In the genomic region with DNA sequence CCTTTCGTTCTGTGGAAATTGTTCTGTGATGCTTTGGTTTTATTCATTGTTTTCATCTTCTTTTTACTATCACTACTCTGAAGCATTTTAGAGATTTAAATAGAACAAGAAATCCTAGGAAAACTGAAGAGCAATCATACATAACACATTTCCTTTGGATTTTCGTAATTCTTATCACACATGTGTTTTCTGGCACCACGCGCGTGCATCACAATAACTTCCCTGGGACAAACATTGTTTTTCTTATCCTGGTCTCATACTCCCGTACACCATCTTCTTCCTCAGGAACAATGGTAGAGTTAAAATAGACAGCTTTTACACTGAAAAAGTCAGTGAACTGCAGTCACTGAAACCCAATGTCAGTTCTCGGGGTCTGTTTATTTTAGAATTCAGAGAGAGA, we compare ENCODE assay signal across 29 mouse cellular contexts.
DNase-seq lines count a peak whose midpoint lies in the region; ATAC-seq and TF ChIP-seq lines count a peak whose summit lies in the region.
"Had no signal": no experiment of that assay in that cellular context is flagged by ENCODE, and none has a peak within 500 bp of the region (broad histone marks: within the 10 kb centered on the region; RNA-seq: fewer than 3 reads in every experiment).

No protein-coding gene starts in this region.

- H3K36me3 ChIP-seq in heart, embryonic 12.5 days = no peaks in the 10 kb centered on the region
- no peaks in the 10 kb centered on the region for H3K36me3 ChIP-seq in heart, embryonic 10.5 days
- no peaks in the 10 kb centered on the region for H3K36me3 ChIP-seq in thymus, adult 2 months (ENCODE audit: control insufficient read depth, insufficient read depth, low read length)
- H3K36me3 ChIP-seq: embryonic facial prominence, embryonic 10.5 days; embryonic facial prominence, embryonic 13.5 days; forebrain, embryonic 12.5 days; forebrain, embryonic 15.5 days; heart, embryonic 13.5 days; hindbrain, embryonic 10.5 days; hindbrain, embryonic 13.5 days; intestine, embryonic 15.5 days had no signal

- 73% methylated on average over 7 of the region's 7 CpGs for WGBS in heart, embryonic 12.5 days
- WGBS in heart, embryonic 10.5 days = 81% methylated on average over 7 of the region's 7 CpGs
- WGBS in thymus, adult 2 months = 93% methylated on average over 7 of the region's 7 CpGs

- H3K4me2 ChIP-seq in heart, embryonic 12.5 days = no peak overlapping the region
- H3K4me2 ChIP-seq: embryonic facial prominence, embryonic 13.5 days; forebrain, embryonic 12.5 days; forebrain, embryonic 15.5 days; heart, embryonic 13.5 days; hindbrain, embryonic 13.5 days; intestine, embryonic 15.5 days had no signal

- no peak for TF ChIP-seq POLR2A in thymus, adult 2 months (IDR thresholded peaks at IDR 0.05; ENCODE audit: control insufficient read depth, extremely low read depth, insufficient read depth, low read length, poor library complexity)

- H3K4me3 ChIP-seq in heart, embryonic 12.5 days = no peak overlapping the region
- H3K4me3 ChIP-seq in heart, embryonic 10.5 days = no peak overlapping the region
- no peak overlapping the region for H3K4me3 ChIP-seq in thymus, adult 2 months (ENCODE audit: control insufficient read depth, insufficient read depth, low read length)
- H3K4me3 ChIP-seq: embryonic facial prominence, embryonic 10.5 days; embryonic facial prominence, embryonic 13.5 days; erythroblast, embryonic 14.5 days; forebrain, embryonic 12.5 days; forebrain, embryonic 15.5 days; heart, embryonic 13.5 days; hindbrain, embryonic 10.5 days; hindbrain, embryonic 13.5 days; intestine, embryonic 15.5 days had no signal

- no peak for ATAC-seq in heart, embryonic 12.5 days (ENCODE audit: insufficient number of reproducible peaks, low FRiP score)
- ATAC-seq: forebrain, embryonic 15.5 days; hindbrain, embryonic 16.5 days; intestine, embryonic 15.5 days had no signal

- H3K27ac ChIP-seq in heart, embryonic 12.5 days (ENCODE audit: poor library complexity, severe bottlenecking) = no peak overlapping the region
- no peak overlapping the region for H3K27ac ChIP-seq in heart, embryonic 10.5 days
- no peak overlapping the region for H3K27ac ChIP-seq in thymus, adult 2 months (ENCODE audit: control insufficient read depth, insufficient read depth, low read length)
- H3K27ac ChIP-seq: embryonic facial prominence, embryonic 10.5 days; embryonic facial prominence, embryonic 13.5 days; forebrain, embryonic 12.5 days; forebrain, embryonic 15.5 days; heart, embryonic 13.5 days; hindbrain, embryonic 10.5 days; hindbrain, embryonic 13.5 days; intestine, embryonic 15.5 days had no signal

- H3K9me3 ChIP-seq in heart, embryonic 12.5 days (replicated peaks) = no peaks in the 10 kb centered on the region
- no peaks in the 10 kb centered on the region for H3K9me3 ChIP-seq in heart, embryonic 10.5 days
- H3K9me3 ChIP-seq: embryonic facial prominence, embryonic 10.5 days; embryonic facial prominence, embryonic 13.5 days; forebrain, embryonic 12.5 days; forebrain, embryonic 15.5 days; heart, embryonic 13.5 days; hindbrain, embryonic 10.5 days; hindbrain, embryonic 13.5 days; intestine, embryonic 15.5 days had no signal

- peak; percentile 91 for DNase-seq in heart, adult 11 months
- peak; percentile 42 for DNase-seq in heart, adult 8-10 months (ENCODE audit: low spot score)
- DNase-seq in heart, embryonic 10.5 days (ENCODE audit: low spot score) = no peak
- DNase-seq in heart, adult 9 months (ENCODE audit: low spot score in 2 of 2) = peak; percentile 21 to 34
- DNase-seq in heart, postnatal 14 days = peak; percentile 3 to 6
- DNase-seq in left cerebral cortex, postnatal 10 days (ENCODE audit: extremely low spot score in 1 of 2, low spot score in 2 of 2) = no peak
- no peak for DNase-seq in thymus, adult 2 months
- DNase-seq: adrenal gland, adult 2 months; adrenal gland, postnatal 14 days; B cell, adult 2 months; cerebellum, adult 11-12 months; cerebellum, adult 8-10 months; cerebellum, postnatal 10 days; cerebellum, postnatal 36 days; embryo, embryonic 11 days; gastrocnemius, postnatal 10 days; kidney, adult 11 months; kidney, adult 8-10 months had no signal

- no peaks in the 10 kb centered on the region for H3K27me3 ChIP-seq in heart, embryonic 12.5 days (replicated peaks)
- no peaks in the 10 kb centered on the region for H3K27me3 ChIP-seq in heart, embryonic 10.5 days (ENCODE audit: insufficient read depth, poor library complexity, severe bottlenecking)
- H3K27me3 ChIP-seq in thymus, adult 2 months (ENCODE audit: control insufficient read depth, insufficient read depth, low read length) = no peaks in the 10 kb centered on the region
- H3K27me3 ChIP-seq: embryonic facial prominence, embryonic 13.5 days; forebrain, embryonic 12.5 days; forebrain, embryonic 15.5 days; heart, embryonic 13.5 days; hindbrain, embryonic 13.5 days; intestine, embryonic 15.5 days had no signal

- no peaks in the 10 kb centered on the region for H3K4me1 ChIP-seq in heart, embryonic 12.5 days (replicated peaks)
- no peaks in the 10 kb centered on the region for H3K4me1 ChIP-seq in heart, embryonic 10.5 days
- H3K4me1 ChIP-seq in thymus, adult 2 months (replicated peaks; ENCODE audit: control insufficient read depth, insufficient read depth, low read length) = no peaks in the 10 kb centered on the region
- H3K4me1 ChIP-seq: embryonic facial prominence, embryonic 10.5 days; embryonic facial prominence, embryonic 13.5 days; forebrain, embryonic 12.5 days; forebrain, embryonic 15.5 days; heart, embryonic 13.5 days; hindbrain, embryonic 10.5 days; hindbrain, embryonic 13.5 days; intestine, embryonic 15.5 days had no signal

- intact Hi-C loops in heart, postnatal 14 days (cut with DNase I) = loop anchor here (10.0 kb wide), 1 partner anchor 324 kb away; a partner anchor contains a TSS
- intact Hi-C loops in left cerebral cortex, postnatal 10 days (cut with DNase I) = no loop called here

- no peak overlapping the region for H3K9ac ChIP-seq in heart, embryonic 12.5 days
- H3K9ac ChIP-seq: embryonic facial prominence, embryonic 13.5 days; forebrain, embryonic 12.5 days; forebrain, embryonic 15.5 days; heart, embryonic 13.5 days; hindbrain, embryonic 13.5 days; intestine, embryonic 15.5 days had no signal

- no peak for TF ChIP-seq CTCF in thymus, adult 2 months (IDR thresholded peaks at IDR 0.05; ENCODE audit: borderline replicate concordance, control insufficient read depth, extremely low read depth, insufficient read depth, low read length, poor library complexity)

Comparison
In these comparisons a context has a peak if more than half of its experiments do, and no peak if none do; other contexts are left out.
1. DNase-seq: peak in heart, adult 11 months (single experiment), heart, adult 8-10 months (single experiment), heart, adult 9 months (2 of 2) and heart, postnatal 14 days (2 of 2); none in heart, embryonic 10.5 days (single experiment), left cerebral cortex, postnatal 10 days (0 of 2) and thymus, adult 2 months (single experiment).